Mouse (Mus musculus) megakaryocyte, embryonic 14.5 days (primary cell): Measurements from ENCODE around the gene Piezo1. TPM values are rescaled to one million over a fixed set of nuclear protein-coding genes. Genes with fewer than 3 reads are reported as not detected.
A peak's percentile ranks its signal among the peaks of the same experiment; 100 is the strongest.

Source experiments
- H3K27me3 ChIP-seq: replicated peaks from 2 replicates; pipeline ENCODE3; 2012; ENCODE audit warnings: inconsistent platforms
- H3K36me3 ChIP-seq: replicated peaks from 2 replicates; pipeline ENCODE3; 2012; ENCODE audit warnings: low read length, inconsistent platforms, mixed read lengths
- H3K4me1 ChIP-seq: 2 replicates; pipeline ENCODE4 v1.6.1; 2012; ENCODE audit warnings: inconsistent platforms
- H3K4me3 ChIP-seq: replicated peaks from 2 replicates; pipeline ENCODE3; 2012; ENCODE audit warnings: moderate library complexity, mild to moderate bottlenecking, inconsistent platforms
- H3K9me3 ChIP-seq: 2 replicates; pipeline ENCODE4 v1.6.1; 2012; ENCODE audit warnings: inconsistent platforms
- FLI1 ChIP-seq: IDR thresholded peaks from 2 replicates; pipeline ENCODE4 v1.6.1; 2012; ENCODE audit warnings: low read length, inconsistent platforms, mixed read lengths
- GATA1 ChIP-seq: IDR thresholded peaks from 3 replicates; pipeline ENCODE4 v1.6.1; 2012; ENCODE audit warnings: mixed read lengths, low read length, inconsistent platforms, borderline replicate concordance
- polyA plus RNA-seq: library from polyadenylated mRNA; stranded (reverse); fragments of >175 nt; gene quantifications from 2 replicates; pipeline ENCODE4 v1.2.3, GENCODE M21; 2012; ENCODE audit warnings: low replicate concordance; ENCODE audit not compliant: insufficient read depth

The Piezo1 gene
- polyA plus RNA-seq, 1 experiment, result 25.0 TPM

- no peak overlapping the region for H3K4me3 ChIP-seq
- TF ChIP-seq FLI1, result no peak
- TF ChIP-seq GATA1, result no peak
- H3K36me3 ChIP-seq, result peaks cover 62% of the 10 kb centered on the region
- H3K27me3 ChIP-seq, result no peaks in the 10 kb centered on the region
- no peaks in the 10 kb centered on the region for H3K9me3 ChIP-seq
- peaks cover 66% of the 10 kb centered on the region for H3K4me1 ChIP-seq
Observed at GRCm38 (mm10) chr8:122571750-122572267, 20.7 kb upstream of the Piezo1 start.

DNA sequence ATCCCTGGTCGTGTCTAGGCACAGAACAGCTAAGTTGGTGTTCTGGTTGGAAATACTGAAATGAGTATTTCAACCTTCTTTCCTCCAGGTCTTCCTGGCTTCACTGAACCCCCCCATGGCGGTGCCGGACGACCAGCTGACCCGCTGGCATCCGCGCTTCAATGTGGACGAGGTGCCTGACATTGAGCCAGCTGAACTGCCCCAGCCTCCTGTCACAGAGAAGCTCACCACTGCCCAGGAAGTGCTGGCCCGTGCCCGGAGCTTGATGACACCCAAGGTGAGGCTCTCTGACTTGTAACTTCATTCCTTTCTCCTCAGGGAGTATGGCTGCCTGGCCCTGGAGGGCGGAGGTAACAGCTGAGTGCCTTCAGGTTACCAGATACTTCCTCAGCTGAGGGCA lies 20.0 kb upstream of the Piezo1 start:
- H3K27me3 ChIP-seq, result no peaks in the 10 kb centered on the region
- no peaks in the 10 kb centered on the region for H3K9me3 ChIP-seq
- peaks cover 62% of the 10 kb centered on the region for H3K36me3 ChIP-seq
- no peak overlapping the region for H3K4me3 ChIP-seq
- no peak for TF ChIP-seq FLI1
- no peak for TF ChIP-seq GATA1
- peaks cover 66% of the 10 kb centered on the region for H3K4me1 ChIP-seq

GRCm38 (mm10) chr8:122569996-122570395 lies 18.9 kb upstream of the Piezo1 start:
- H3K9me3 ChIP-seq, result no peaks in the 10 kb centered on the region
- peaks cover 58% of the 10 kb centered on the region for H3K36me3 ChIP-seq
- peaks cover 66% of the 10 kb centered on the region for H3K4me1 ChIP-seq
- no peaks in the 10 kb centered on the region for H3K27me3 ChIP-seq
- H3K4me3 ChIP-seq, result peak overlapping the region; percentile 10
- TF ChIP-seq FLI1, result no peak
- no peak for TF ChIP-seq GATA1

DNA sequence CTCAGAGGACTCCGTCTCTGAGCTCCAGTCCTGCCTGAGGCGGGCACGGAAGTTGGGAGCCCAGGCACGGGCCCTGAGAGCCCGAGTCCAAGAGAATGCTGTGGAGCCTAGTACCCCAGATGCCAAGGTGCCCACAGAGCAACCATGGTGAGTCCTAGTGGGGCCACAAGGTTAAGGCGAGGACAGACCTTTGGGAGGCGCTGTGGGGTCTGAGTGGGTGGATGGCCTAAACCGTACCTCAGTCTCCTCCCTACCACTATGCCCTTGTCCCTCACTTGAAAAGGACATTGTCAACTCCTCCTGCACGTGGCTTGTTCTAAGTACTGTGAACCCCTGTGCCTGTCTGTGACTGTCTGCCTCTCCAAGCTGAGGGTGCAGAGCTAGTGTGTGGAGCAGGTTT lies 18.2 kb upstream of the Piezo1 start:
- Histone ChIP-seq H3K4me3 (peak overlapping the region; percentile 88), H3K4me1 (peaks cover 66% of the 10 kb centered on the region), H3K27me3 (no peaks in the 10 kb centered on the region), H3K36me3 (peaks cover 52% of the 10 kb centered on the region), H3K9me3 (no peaks in the 10 kb centered on the region)
- no peak for TF ChIP-seq GATA1

GRCm38 (mm10) chr8:122568881-122569309 lies 17.8 kb upstream of the Piezo1 start:
- peak overlapping the region; percentile 88 for H3K4me3 ChIP-seq
- H3K36me3 ChIP-seq, result peaks cover 47% of the 10 kb centered on the region
- TF ChIP-seq GATA1 (no peak), FLI1 (no peak)
- no peaks in the 10 kb centered on the region for H3K27me3 ChIP-seq
- H3K9me3 ChIP-seq, result no peaks in the 10 kb centered on the region
- H3K4me1 ChIP-seq, result peaks cover 64% of the 10 kb centered on the region

DNA sequence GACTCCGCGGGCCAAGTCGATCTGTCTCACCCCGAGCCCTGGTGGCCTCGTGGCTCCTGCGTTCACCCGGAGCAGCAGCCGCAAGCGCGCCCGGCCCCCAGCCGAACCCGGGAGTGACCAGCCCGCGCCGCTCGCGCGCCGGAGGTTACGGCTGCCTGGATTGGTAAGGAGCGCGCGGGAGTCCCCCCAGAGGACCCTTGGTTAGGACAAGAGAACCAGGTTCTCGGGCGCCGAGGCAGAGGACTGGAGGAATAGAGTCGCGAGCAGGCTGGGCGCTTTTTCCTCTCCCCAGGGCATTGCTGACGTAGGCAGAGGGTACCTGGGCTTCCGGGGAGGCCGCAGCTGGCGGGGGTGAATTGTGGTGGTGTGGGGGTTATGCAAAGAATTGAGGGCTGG lies 17.0 kb upstream of the Piezo1 start:
- H3K4me1 ChIP-seq, result peaks cover 64% of the 10 kb centered on the region
- no peaks in the 10 kb centered on the region for H3K9me3 ChIP-seq
- no peak; the same call in 1 of the 2 replicates for TF ChIP-seq FLI1
- TF ChIP-seq GATA1, result no peak
- peak overlapping the region; percentile 97 for H3K4me3 ChIP-seq
- peaks cover 41% of the 10 kb centered on the region for H3K36me3 ChIP-seq
- no peaks in the 10 kb centered on the region for H3K27me3 ChIP-seq

- H3K27me3 ChIP-seq, result no peaks in the 10 kb centered on the region
- peaks cover 35% of the 10 kb centered on the region for H3K36me3 ChIP-seq
- H3K4me3 ChIP-seq, result peak within 1 kb of the TSS; percentile 97
- TF ChIP-seq GATA1, result no peak
- peak; percentile 47; the same call in 1 of the 2 replicates for TF ChIP-seq FLI1
- H3K4me1 ChIP-seq, result peaks cover 62% of the 10 kb centered on the region
- no peaks in the 10 kb centered on the region for H3K9me3 ChIP-seq
Observed at GRCm38 (mm10) chr8:122567361-122568108, 16.4 kb upstream of the Piezo1 start, which contains the start of gene Cdt1. Gene Cdt1 (plus strand): TSS chr8:122568015.

- Histone ChIP-seq H3K9me3 (no peaks in the 10 kb centered on the region), H3K36me3 (peaks cover 27% of the 10 kb centered on the region), H3K4me3 (peak overlapping the region; percentile 97), H3K27me3 (no peaks in the 10 kb centered on the region), H3K4me1 (peaks cover 54% of the 10 kb centered on the region)
- TF ChIP-seq GATA1 (no peak), FLI1 (no peak)
Observed at GRCm38 (mm10) chr8:122566766-122567165, 15.6 kb upstream of the Piezo1 start.

DNA sequence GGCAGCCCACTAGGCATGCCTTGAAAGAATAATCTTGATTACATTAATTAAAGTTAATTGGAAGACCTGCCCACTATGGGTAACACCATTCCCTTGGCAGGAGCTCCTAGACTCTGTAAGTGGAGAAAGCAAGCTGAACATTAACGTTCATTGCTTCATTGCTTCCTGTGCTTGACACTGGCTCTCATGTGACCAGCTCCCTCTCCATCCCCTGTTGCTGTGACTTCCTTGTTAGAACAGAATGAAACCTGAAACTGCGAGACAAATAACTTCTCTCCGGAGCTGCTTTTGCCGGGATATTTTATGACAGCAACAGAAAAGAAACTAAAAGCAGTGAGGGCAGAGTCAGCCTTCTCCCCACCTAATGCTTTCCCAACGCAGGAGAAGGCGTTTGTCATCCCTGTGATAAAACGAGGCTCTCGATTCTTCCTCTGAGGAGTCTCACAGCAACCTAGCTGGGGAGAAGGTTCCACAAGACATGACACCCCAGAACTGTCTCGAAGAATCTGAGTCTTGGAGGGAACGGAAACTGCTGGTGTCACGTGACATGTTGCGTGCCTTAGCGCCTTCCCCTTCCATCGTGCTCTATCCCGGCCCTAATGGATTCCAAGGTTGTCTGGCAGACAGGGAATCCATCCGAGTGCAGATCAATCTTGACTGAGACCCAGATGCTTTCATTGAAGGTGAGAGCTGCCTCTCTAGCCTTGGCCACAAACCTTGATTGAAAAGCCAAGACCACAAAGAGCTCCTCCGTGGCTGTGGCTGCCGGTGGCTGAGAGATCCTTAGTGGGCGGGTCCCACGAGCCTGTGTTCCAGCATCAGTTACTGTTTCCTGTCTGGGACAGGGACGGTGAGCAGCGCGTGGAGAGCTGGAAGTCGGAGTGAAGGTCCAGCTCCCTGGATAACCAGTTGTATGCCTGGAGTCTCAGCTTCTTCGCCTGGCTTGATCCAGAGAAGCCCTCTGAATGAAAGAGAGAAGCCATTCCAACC lies 13.5 kb upstream of the Piezo1 start:
- peaks cover 60% of the 10 kb centered on the region for H3K4me1 ChIP-seq
- H3K4me3 ChIP-seq, result peak overlapping the region; percentile 11
- H3K36me3 ChIP-seq, result peaks cover 6% of the 10 kb centered on the region
- TF ChIP-seq GATA1, result no peak
- no peak for TF ChIP-seq FLI1
- H3K9me3 ChIP-seq, result no peaks in the 10 kb centered on the region
- H3K27me3 ChIP-seq, result no peaks in the 10 kb centered on the region
